Mouse (Mus musculus) cerebellum, adult 11-12 months (tissue): ENCODE data around the gene Chek2.

ENCODE experiments used
- DNase-seq: peaks from one replicate; pipeline ENCODE4 v3.0.0; 2022

Chek2 gene

GRCm38 (mm10) chr5:110906708-110907107 is 66.9 kb downstream of the Chek2 start:
- DNase-seq = no peak

- no peak for DNase-seq
These were observed 69.1 kb downstream of the Chek2 start for GRCm38 (mm10) chr5:110908879-110909278.

GRCm38 (mm10) chr5:110909955-110910589 is 70.3 kb downstream of the Chek2 start:
- DNase-seq = no peak

- DNase-seq = no peak
These were observed 75.1 kb downstream of the Chek2 start for GRCm38 (mm10) chr5:110914859-110915258.

GRCm38 (mm10) chr5:110916241-110916640 is 76.5 kb downstream of the Chek2 start:
- peak; percentile 10 for DNase-seq

- DNase-seq = no peak
These were observed 79.8 kb downstream of the Chek2 start for GRCm38 (mm10) chr5:110919541-110919940.

GRCm38 (mm10) chr5:110923336-110923735 is 83.6 kb downstream of the Chek2 start:
- no peak for DNase-seq
